Mouse (Mus musculus): ENCODE results near the gene Dmrta2. TPM values are rescaled to one million over a fixed set of nuclear protein-coding genes. Genes with fewer than 3 reads are reported as not detected.

The Dmrta2 gene
- polyA plus RNA-seq, 1 experiment from 2014 or later, result not detected

GRCm38 (mm10) chr4:109979461-109980320 lies 1.8 kb downstream of the Dmrta2 start:
- no peak for DNase-seq (ENCODE audit: low spot score)

GRCm38 (mm10) chr4:109980321-109981082 lies 2.6 kb downstream of the Dmrta2 start:
- no peak for DNase-seq (ENCODE audit: low spot score)

GRCm38 (mm10) chr4:109981083-109981870 lies 3.4 kb downstream of the Dmrta2 start:
- no peak for DNase-seq (ENCODE audit: low spot score)

GRCm38 (mm10) chr4:109981871-109982680 lies 4.2 kb downstream of the Dmrta2 start:
- DNase-seq (ENCODE audit: low spot score), result no peak

GRCm38 (mm10) chr4:109982681-109983265 lies 4.9 kb downstream of the Dmrta2 start:
- DNase-seq (ENCODE audit: low spot score), result no peak

- DNase-seq (ENCODE audit: low spot score), result no peak
These were observed 5.6 kb downstream of the Dmrta2 start for GRCm38 (mm10) chr4:109983281-109984001.

- no peak for DNase-seq (ENCODE audit: low spot score)
These were observed 6.2 kb downstream of the Dmrta2 start for GRCm38 (mm10) chr4:109984011-109984411.

- DNase-seq (ENCODE audit: low spot score), result no peak
These were observed 6.9 kb downstream of the Dmrta2 start for GRCm38 (mm10) chr4:109984496-109985423.

GRCm38 (mm10) chr4:109985424-109986172 lies 7.7 kb downstream of the Dmrta2 start:
- DNase-seq (ENCODE audit: low spot score), result no peak

- no peak for DNase-seq (ENCODE audit: low spot score)
These were observed 8.4 kb downstream of the Dmrta2 start for GRCm38 (mm10) chr4:109986301-109986700.

- no peak for DNase-seq (ENCODE audit: low spot score)
These were observed 9.0 kb downstream of the Dmrta2 start for GRCm38 (mm10) chr4:109986748-109987355.

- no peak for DNase-seq (ENCODE audit: low spot score)
These were observed 9.9 kb downstream of the Dmrta2 start for GRCm38 (mm10) chr4:109987560-109988362.

- no peak for DNase-seq (ENCODE audit: low spot score)
These were observed 10.6 kb downstream of the Dmrta2 start for GRCm38 (mm10) chr4:109988411-109988810.

- DNase-seq (ENCODE audit: low spot score), result no peak
These were observed 11.4 kb downstream of the Dmrta2 start for GRCm38 (mm10) chr4:109989213-109989612.

GRCm38 (mm10) chr4:110006044-110006443 lies 28.2 kb downstream of the Dmrta2 start:
- DNase-seq (ENCODE audit: low spot score), result no peak

- DNase-seq (ENCODE audit: low spot score), result no peak
These were observed 41.3 kb downstream of the Dmrta2 start for GRCm38 (mm10) chr4:110019145-110019544.
